Mouse (Mus musculus) bone marrow, adult 2 months (tissue): Measurements from ENCODE around the gene Hyal3.

Experiments used
- CTCF ChIP-seq: fragments of 200-500 bp; IDR thresholded peaks from 2 replicates; pipeline ENCODE4 v1.5.1; 2011; ENCODE audit warnings: low read length, control low read depth; ENCODE audit not compliant: control insufficient read depth, insufficient read depth
- POLR2A ChIP-seq: fragments of 200-500 bp; IDR thresholded peaks from 2 replicates; pipeline ENCODE4 v1.6.1; 2011; ENCODE audit warnings: low read depth, mild to moderate bottlenecking, control low read depth, low read length, borderline replicate concordance; ENCODE audit not compliant: control insufficient read depth

GRCm38 (mm10) chr9:107534408-107535202 lies 46.0 kb upstream of the Hyal3 start:
- no peak for TF ChIP-seq CTCF
- TF ChIP-seq POLR2A = no peak
